Mouse (Mus musculus): ENCODE measurements around the gene Kank1.

DNA sequence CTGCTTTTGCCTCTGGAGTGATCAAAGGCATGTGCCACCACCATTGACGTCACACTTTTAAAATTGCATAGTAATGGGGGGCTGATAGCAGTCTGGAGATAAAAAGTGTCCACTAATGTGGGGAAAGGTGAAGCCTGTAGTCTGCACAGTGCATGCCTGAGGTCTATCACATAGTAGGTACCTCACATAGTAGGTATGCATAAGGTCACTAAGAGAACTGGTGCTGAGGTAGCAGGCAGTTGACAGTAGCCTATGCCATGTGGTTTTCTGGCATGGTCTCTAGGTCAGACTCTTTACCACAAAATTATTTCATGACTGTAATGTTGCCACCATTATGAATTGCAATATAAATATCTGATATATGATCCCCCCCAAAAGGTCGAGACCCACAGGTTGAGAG, 71.4 kb downstream of the Kank1 start:
- TF ChIP-seq POLR2A (IDR thresholded peaks at IDR 0.05; ENCODE audit: extremely low read depth, insufficient read depth, low read length) (no peak), CTCF (IDR thresholded peaks at IDR 0.05; ENCODE audit: low read depth, low read length) (no peak)
